Mouse (Mus musculus): ENCODE measurements at regions not wholly inside any gene's neighbourhood (a gene's known extent, or its start where the extent isn't known, plus 50 kb on each side); places are given as distances from the start of the nearest gene placed in this dataset.

GRCm38 (mm10) chr13:48436659-48437345 lies 76.4 kb downstream of the Zfp169 start:
- DNase-seq (ENCODE audit: low spot score), result no peak
